Mouse (Mus musculus) adrenal gland, postnatal 0 days (tissue): Measurements from ENCODE around the gene Znrd1. TPM values are rescaled to one million over a fixed set of nuclear protein-coding genes. Genes with fewer than 3 reads are reported as not detected.

Experiments used
- polyA plus RNA-seq: library from polyadenylated mRNA; unstranded; fragments of >200 nt; fragmentation: Nextera tagmentation; extraction: Ambion mirVana; gene quantifications from 2 replicates; pipeline ENCODE4 v1.2.1, GENCODE M21; 2015

Gene Znrd1
- 64.6 and 73.7 TPM in 2 replicates for polyA plus RNA-seq

DNA sequence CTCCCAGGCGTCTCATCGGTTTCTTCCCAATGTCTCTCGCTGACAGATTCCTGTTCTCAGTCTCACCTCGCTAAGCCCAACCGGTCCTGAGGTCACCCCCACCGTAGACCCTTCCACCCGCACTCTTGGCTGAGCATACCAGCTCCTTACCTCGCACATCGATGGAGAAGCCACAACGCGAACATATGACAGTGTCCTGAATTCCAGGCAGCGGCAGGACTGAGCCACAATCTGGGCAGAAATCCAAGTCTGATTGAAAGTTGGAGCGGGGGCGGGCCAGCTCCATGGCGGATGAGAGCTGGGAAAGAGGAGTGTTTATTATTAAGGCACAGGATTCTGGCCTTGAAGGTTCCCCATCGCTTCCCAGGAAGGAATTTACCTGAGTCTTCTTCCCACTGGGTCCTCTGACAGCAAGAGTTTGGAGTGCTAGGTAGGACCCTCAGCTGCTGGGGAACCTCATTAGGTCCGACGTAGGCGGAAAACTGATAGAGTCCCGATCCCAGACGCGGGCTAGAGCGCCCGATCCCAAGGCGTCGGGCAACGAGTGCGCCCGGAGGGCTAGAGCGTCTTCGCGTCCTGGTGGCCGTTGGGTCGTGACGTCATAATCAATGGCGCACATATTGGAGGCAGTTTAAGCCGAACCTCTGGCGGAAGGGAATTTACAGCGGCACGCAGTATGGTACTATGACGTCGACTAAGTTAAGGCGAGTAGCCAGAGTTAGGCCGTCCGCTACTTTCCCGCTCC lies at the start of gene Znrd1, which contains the start of gene Znrd1as:
Gene Znrd1, minus strand, starts transcription at position 561 of the 745 bp plus-strand sequence.
Gene Znrd1as, plus strand, starts transcription at position 594 of the 745 bp plus-strand sequence.

DNA sequence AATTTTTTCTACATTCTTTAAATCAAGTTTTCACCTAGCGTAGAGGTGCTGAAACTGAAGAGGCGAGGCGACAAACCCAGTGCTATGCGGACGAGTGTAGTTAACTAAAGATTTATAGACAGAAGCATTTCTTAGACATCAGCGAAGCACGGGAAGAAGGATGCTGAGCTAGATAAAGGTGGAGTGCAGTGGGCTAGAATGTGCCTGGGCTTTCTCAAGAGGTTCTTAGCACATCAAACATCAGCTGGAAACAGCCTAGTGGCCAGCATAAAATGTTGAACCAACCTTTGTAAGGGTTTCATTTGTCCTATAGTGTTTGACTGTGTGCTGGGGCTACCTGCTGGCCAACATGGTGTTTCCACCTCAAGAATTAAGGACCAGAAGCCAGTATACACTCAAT lies 42.5 kb upstream of the Znrd1 start, which contains the start of gene Zfp57:
Gene Zfp57, plus strand, starts transcription at position 301 of the 400 bp plus-strand sequence.

DNA sequence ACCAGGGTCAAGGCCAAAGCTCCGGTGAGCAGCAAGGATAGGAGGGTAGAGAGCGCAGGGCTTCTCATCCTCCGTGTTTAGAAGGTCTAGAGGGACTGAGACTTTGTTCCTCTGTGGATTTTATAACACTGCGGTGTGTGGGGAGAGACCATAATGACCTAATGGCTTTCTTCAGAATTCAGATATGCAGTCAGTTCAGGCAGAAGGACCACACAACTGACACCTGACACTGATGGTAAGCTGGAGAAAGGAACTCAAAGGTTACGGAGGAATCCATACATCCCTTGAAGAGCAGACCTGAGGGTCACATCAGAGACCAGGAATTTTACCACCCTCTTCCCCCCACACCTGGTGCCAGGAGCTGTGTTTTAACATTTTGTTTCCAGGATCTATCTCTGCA lies 31.1 kb upstream of the Znrd1 start, which contains the start of gene H2-M5:
Gene H2-M5, minus strand, starts transcription at position 101 of the 400 bp plus-strand sequence.

DNA sequence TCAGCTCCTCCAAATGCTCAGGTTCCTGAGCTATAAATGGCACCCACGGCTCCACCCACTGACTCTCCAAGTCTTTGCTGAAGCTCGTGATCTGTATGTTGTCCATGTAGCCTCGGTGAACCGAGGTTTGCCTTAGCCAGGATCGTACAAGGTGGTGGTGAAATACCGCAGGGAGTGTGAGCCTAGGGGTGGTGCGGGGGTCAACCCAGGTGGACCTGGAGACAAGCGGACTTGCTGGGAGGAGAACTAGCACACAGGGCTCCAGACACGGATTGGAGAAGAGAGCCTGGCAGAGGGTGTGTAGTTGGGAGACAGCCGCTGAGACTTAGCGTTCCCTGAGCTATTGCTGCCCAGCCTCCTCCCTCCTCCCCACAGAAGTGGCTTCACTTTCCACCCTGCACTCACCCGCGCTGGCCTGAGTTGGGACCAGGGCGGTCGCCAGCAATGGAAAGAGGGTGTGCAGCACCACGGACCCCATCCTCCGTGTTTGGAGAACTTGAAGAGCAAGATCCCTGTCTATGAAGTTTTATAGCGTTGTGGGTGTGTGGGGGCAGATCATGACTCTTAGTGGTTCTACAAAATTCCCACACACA lies 23.0 kb upstream of the Znrd1 start, which contains the start of gene 2410137M14Rik:
Gene 2410137M14Rik, minus strand, starts transcription at position 17 of the 593 bp plus-strand sequence.

DNA sequence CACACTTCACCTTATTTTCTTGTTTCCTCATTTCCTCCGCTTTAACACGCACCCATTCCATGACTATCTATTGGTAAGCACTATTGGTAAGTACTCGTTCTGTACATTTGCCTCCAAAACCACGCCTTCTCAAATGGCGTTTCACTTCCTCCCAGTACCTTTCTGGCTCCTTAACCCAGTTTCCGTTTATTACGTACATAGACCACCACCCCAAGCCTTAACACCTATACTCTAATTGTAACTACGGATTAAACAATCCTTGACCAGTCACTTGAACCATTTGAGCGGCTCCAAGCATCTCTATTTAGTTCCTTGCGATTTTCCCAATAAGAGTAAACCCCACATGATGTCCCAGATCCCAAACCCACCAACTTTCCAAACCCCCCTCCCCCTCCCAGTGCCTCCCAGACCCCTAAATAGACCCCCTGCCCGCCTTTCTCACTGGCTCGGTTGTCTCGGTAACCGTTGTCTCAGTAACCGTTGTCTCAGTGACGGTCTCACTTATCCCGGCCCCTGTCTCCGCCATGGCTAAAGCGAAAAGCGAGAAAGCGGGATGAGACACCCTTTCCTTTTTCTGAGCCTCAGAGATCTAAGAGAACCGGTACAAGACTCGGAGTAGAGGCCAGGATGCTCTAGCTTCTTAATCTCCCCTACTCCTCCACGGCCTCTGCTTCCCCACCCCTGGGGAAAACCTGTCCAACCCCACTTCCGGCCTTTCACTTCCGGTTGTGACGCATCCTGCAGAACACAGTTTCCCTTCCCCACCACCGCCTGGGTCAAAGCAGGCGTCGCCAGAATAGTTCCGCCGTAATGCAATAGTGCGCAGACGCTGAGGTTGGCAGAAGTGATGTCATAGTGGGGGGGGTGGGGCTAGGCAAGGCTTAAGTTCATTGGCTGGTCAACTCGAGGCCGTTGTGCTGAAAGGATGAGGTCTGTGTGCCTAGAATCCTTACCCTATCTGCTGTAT lies 7.1 kb downstream of the Znrd1 start, which contains the start of gene Ppp1r11:
Gene Ppp1r11, minus strand, starts transcription at position 761 of the 967 bp plus-strand sequence.

DNA sequence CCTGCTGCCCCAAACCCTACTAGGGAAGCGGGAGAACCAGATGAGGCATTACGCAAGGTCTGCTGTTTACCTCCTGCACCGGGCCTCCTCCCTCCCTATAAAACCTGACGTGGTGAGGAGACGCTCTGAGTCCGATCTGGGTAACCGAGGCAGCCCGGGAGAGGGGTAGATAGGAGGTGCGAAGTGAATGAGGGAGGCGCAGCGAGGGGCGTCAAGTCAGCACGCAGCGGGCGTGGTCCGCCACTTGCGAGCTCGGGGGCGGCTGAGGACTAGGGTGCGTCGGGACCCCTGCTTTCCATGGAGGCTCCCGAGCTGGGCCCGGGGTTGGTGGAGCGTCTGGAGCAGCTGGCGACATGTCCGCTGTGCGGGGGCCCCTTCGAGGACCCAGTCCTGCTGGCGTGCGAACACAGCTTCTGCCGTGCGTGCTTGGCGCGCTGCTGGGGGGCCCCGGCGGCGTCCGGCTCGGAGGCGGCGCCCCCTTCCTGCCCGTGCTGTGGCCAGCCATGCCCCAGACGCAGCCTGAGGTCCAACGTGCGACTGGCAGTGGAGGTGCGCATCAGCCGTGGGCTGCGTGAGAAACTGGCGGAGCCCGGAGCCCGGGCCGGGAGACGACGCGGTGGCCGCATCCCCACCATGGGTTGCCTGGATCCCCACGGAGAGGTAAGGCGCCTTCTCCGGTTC lies 15.4 kb downstream of the Znrd1 start, which contains the start of gene Rnf39:
Gene Rnf39, plus strand, starts transcription at position 128 of the 681 bp plus-strand sequence.

Other genes with a start within 250 kb of the Znrd1 start
- not detected in 2 replicates for gene H2-M10.5, start 185.6 kb downstream of the Znrd1 start, polyA plus RNA-seq
- not detected in 2 replicates for gene H2-M10.6, start 146.4 kb downstream of the Znrd1 start, polyA plus RNA-seq
- 30.2 and 41.1 TPM in 2 replicates for gene Trim26, start 121.4 kb downstream of the Znrd1 start, polyA plus RNA-seq
- gene Trim15, start 91.3 kb downstream of the Znrd1 start, polyA plus RNA-seq = 0.09 TPM in 1 of 2 replicates, not detected in the other
- 5.5 and 5.9 TPM in 2 replicates for gene Trim10, start 89.0 kb downstream of the Znrd1 start, polyA plus RNA-seq
- gene Trim40, start 68.4 kb downstream of the Znrd1 start, polyA plus RNA-seq = not detected in 2 replicates
- gene Trim31, start 60.4 kb downstream of the Znrd1 start, polyA plus RNA-seq = not detected in 2 replicates
- 0.44 and 0.91 TPM in 2 replicates for gene Rnf39, start 15.6 kb downstream of the Znrd1 start, polyA plus RNA-seq
- gene Ppp1r11, start 6.8 kb downstream of the Znrd1 start, polyA plus RNA-seq = 115 and 189 TPM in 2 replicates
- 6.8 and 8.3 TPM in 2 replicates for gene Znrd1as, start within 50 bp of the Znrd1 start, polyA plus RNA-seq
- not detected in 2 replicates for gene 2410137M14Rik, start 22.7 kb upstream of the Znrd1 start, polyA plus RNA-seq
- 0.12 TPM in 1 of 2 replicates, not detected in the other for gene H2-M5, start 31.0 kb upstream of the Znrd1 start, polyA plus RNA-seq
- gene Zfp57, start 42.6 kb upstream of the Znrd1 start, polyA plus RNA-seq = 14.6 and 21.4 TPM in 2 replicates
- 0.06 TPM in 1 of 2 replicates, not detected in the other for gene Mog, start 64.8 kb upstream of the Znrd1 start, polyA plus RNA-seq
- gene Gabbr1, start 87.4 kb upstream of the Znrd1 start, polyA plus RNA-seq = 10.0 and 17.7 TPM in 2 replicates
- not detected in 2 replicates for gene Olfr90, start 129.9 kb upstream of the Znrd1 start, polyA plus RNA-seq
- gene Olfr91, start 139.7 kb upstream of the Znrd1 start, polyA plus RNA-seq = 0.09 TPM in 1 of 2 replicates, not detected in the other
- gene Olfr92, start 161.5 kb upstream of the Znrd1 start, polyA plus RNA-seq = not detected in 2 replicates
- gene Olfr93, start 202.9 kb upstream of the Znrd1 start, polyA plus RNA-seq = not detected in 2 replicates
- 0.25 TPM in 1 of 2 replicates, not detected in the other for gene Ubd, start 235.3 kb upstream of the Znrd1 start, polyA plus RNA-seq
- gene Olfr94, start 242.4 kb upstream of the Znrd1 start, polyA plus RNA-seq = not detected in 2 replicates